Mouse (Mus musculus): ENCODE results near the gene Mpped2. TPM values are rescaled to one million over a fixed set of nuclear protein-coding genes. Genes with fewer than 3 reads are reported as not detected.

Gene Mpped2
- polyA plus RNA-seq, 1 experiment from 2014 or later, result 33.9 TPM

DNA sequence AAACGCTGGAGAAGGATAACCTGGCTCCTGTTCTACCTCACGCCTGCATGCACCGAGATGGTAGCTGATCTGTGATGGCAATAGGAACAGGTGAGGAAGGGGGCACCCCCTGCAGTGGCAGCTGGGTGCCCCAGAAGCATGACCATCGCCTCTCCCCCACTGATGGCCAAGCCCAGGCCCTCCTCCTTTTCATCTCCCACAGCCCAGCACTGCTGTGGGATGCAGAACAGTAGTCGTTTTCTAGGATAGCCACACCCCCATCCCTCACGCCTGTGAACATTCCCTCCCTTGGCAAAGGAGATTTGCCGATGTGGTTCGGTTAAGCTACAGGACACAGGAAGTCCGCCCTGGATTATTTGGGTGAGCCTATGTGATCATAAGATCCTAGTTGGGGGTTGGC lies 151.1 kb downstream of the Mpped2 start:
- H3K27ac ChIP-seq (ENCODE audit: low read length), result 0 out of 2 replicates have a peak overlapping the region, but pooled peaks have one; percentile 19

DNA sequence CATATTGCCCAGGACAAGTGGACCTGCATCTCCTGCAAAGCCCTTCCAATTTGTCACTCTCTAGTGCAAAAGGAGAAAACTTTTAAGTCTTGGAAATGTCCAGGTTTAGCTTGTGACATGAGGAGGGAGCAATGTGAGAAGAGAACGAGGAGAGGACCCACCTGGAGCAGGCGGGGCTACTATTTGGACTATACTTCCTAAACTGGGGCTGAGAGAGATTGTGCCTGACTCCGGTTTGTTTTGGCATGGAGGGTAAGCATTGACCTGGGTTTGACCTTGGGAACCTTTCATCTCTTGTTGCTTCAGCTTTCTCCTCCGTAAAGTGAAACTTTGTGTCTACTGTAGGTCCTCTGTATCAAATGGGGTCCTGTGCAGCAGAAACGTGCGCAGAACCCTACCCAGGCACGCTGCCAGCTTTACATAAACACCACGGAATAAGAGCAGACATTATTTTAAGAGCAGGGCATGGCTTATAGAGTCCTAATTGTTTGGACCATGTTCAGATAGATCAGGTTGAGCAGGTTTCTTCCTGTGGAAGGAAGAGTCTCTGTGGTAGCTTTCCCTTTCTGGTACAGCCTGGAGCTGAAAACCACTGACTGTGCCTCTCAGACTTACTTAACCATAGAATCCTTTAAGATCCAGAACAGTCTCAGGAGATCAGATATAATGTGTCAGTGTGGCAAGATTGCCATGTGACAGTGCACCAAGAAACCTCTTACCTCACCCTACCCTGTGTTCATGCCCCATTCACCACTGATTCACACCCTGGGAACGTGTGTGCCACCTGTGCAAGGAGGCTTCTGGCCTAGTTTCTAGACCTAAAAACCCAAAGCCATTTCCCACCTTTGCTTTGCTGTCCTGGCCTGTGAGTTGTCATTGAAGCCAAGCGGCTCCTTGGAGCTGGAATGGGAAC lies 152.0 kb downstream of the Mpped2 start:
- no peak overlapping the region for H3K4me3 ChIP-seq (ENCODE audit: low read length)
- H3K4me1 ChIP-seq (ENCODE audit: control insufficient read depth, insufficient read depth, low read length), result peaks cover 18% of the 10 kb centered on the region
- H3K27ac ChIP-seq (ENCODE audit: low read length), result peak overlapping the region; percentile 19
- H3K9ac ChIP-seq (ENCODE audit: low read length), result peak overlapping the region; percentile 7; the same call in 1 of the 2 replicates
- H3K4me2 ChIP-seq (ENCODE audit: low read depth, low read length), result peak overlapping the region; percentile 47
- no peaks in the 10 kb centered on the region for H3K36me3 ChIP-seq (ENCODE audit: control insufficient read depth, insufficient read depth)
- no peaks in the 10 kb centered on the region for H3K9me3 ChIP-seq (replicated peaks; ENCODE audit: control insufficient read depth, low read length)
- WGBS, result 37% methylated on average over 10 of the region's 10 CpGs
- no peaks in the 10 kb centered on the region for H3K27me3 ChIP-seq (ENCODE audit: control insufficient read depth, insufficient read depth, low read length)
- ATAC-seq (replicated peaks; ENCODE audit: extremely low read depth, insufficient read depth, low FRiP score), result 0 out of 2 replicates have a peak, but pooled peaks have one; percentile 19

More for the DNA sequence above, 151.1 kb downstream of the Mpped2 start:
- 0 out of 2 replicates have a peak, but pooled peaks have one; percentile 11 for ATAC-seq (replicated peaks; ENCODE audit: extremely low read depth, insufficient read depth, low FRiP score)
- Histone ChIP-seq H3K4me2 (ENCODE audit: low read depth, low read length) (no peak overlapping the region), H3K27me3 (ENCODE audit: control insufficient read depth, insufficient read depth, low read length) (no peaks in the 10 kb centered on the region), H3K36me3 (ENCODE audit: control insufficient read depth, insufficient read depth) (no peaks in the 10 kb centered on the region), H3K9me3 (replicated peaks; ENCODE audit: control insufficient read depth, low read length) (no peaks in the 10 kb centered on the region), H3K4me3 (ENCODE audit: low read length) (no peak overlapping the region), H3K4me1 (ENCODE audit: control insufficient read depth, insufficient read depth, low read length) (peaks cover 18% of the 10 kb centered on the region), H3K9ac (ENCODE audit: low read length) (no peak overlapping the region)
- 55% methylated on average over 9 of the region's 9 CpGs for WGBS

DNA sequence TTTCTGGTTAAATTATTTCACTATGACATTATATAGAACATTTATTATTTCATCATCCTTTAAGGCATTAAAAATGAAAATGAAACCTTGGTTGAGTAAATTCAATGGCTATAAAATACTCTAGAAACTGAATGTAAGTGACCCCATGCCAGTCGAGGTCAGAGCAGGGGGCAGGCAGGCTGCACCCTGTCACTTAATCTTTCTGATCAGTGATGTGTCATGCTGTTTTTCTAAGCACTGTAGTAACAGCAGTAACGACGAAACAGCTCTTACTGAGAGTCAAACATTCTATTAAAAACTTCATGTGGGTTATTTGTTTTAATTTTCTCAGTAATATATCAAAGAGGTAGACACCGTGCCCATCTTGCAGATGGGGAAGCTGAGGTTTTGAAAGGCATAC lies 153.4 kb downstream of the Mpped2 start:
- Histone ChIP-seq H3K4me1 (ENCODE audit: control insufficient read depth, insufficient read depth, low read length) (peaks cover 18% of the 10 kb centered on the region), H3K27ac (ENCODE audit: low read length) (no peak overlapping the region)

DNA sequence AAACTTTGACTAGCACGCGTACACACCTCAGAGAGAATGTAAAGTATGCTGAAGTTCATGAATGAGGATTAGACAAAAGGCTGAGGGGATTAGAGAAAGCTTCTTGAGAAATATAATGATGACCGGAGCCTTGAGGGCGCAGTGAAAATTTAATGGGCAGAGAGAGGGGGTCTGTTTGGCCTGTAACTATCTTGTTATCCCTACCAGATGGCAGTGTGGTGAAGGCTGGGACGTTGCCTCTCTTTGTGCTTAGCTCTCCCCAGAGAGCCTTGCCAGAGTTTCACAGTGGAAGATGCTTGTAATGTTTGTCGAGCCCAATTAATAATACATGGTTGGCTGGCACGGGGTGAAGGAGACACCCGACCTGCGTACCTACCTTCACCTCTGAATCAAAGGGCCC lies 156.3 kb downstream of the Mpped2 start:
- Histone ChIP-seq H3K4me3 (ENCODE audit: low read length) (no peak overlapping the region), H3K9ac (ENCODE audit: low read length) (no peak overlapping the region), H3K27me3 (ENCODE audit: control insufficient read depth, insufficient read depth, low read length) (no peaks in the 10 kb centered on the region), H3K9me3 (replicated peaks; ENCODE audit: control insufficient read depth, low read length) (no peaks in the 10 kb centered on the region), H3K4me2 (ENCODE audit: low read depth, low read length) (no peak overlapping the region), H3K4me1 (ENCODE audit: control insufficient read depth, insufficient read depth, low read length) (peaks cover 20% of the 10 kb centered on the region), H3K27ac (ENCODE audit: low read length) (no peak overlapping the region), H3K36me3 (ENCODE audit: control insufficient read depth, insufficient read depth) (no peaks in the 10 kb centered on the region)
- 88% methylated on average over 9 of the region's 9 CpGs for WGBS
- ATAC-seq (replicated peaks; ENCODE audit: extremely low read depth, insufficient read depth, low FRiP score), result no peak

More for the DNA sequence above, 153.4 kb downstream of the Mpped2 start:
- Histone ChIP-seq H3K4me3 (ENCODE audit: low read length) (no peak overlapping the region), H3K27me3 (ENCODE audit: control insufficient read depth, insufficient read depth, low read length) (no peaks in the 10 kb centered on the region), H3K36me3 (ENCODE audit: control insufficient read depth, insufficient read depth) (no peaks in the 10 kb centered on the region), H3K9me3 (replicated peaks; ENCODE audit: control insufficient read depth, low read length) (no peaks in the 10 kb centered on the region), H3K9ac (ENCODE audit: low read length) (no peak overlapping the region), H3K4me2 (ENCODE audit: low read depth, low read length) (no peak overlapping the region)
- WGBS, result 48% methylated on average over 4 of the region's 4 CpGs
- ATAC-seq (replicated peaks; ENCODE audit: extremely low read depth, insufficient read depth, low FRiP score), result no peak

DNA sequence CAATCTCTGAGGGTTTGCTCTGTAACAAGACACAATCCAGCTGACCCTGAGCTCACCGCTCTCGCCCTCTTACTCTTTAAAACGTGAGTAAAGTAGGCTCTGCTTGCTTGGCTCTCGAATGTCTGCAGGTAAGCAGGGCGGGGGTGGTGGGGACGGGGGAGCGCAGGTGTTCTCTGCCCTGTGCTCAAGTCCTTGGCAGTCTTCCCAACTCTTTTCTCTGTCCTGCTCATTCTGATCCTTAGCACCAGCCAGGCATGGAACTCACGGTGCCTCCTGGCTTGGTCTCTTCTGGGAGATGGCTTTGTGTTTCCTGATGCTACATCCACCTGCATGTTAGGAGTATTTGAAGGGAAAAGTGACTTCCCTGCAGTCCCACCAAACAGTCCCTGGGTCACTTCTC lies 158.4 kb downstream of the Mpped2 start:
- ATAC-seq (replicated peaks; ENCODE audit: extremely low read depth, insufficient read depth, low FRiP score), result no peak
- WGBS, result 69% methylated on average over 8 of the region's 8 CpGs
- Histone ChIP-seq H3K9ac (ENCODE audit: low read length) (no peak overlapping the region), H3K9me3 (replicated peaks; ENCODE audit: control insufficient read depth, low read length) (no peaks in the 10 kb centered on the region), H3K27ac (ENCODE audit: low read length) (no peak overlapping the region), H3K4me3 (ENCODE audit: low read length) (no peak overlapping the region), H3K4me2 (ENCODE audit: low read depth, low read length) (no peak overlapping the region), H3K4me1 (ENCODE audit: control insufficient read depth, insufficient read depth, low read length) (peaks cover 29% of the 10 kb centered on the region), H3K36me3 (ENCODE audit: control insufficient read depth, insufficient read depth) (no peaks in the 10 kb centered on the region), H3K27me3 (ENCODE audit: control insufficient read depth, insufficient read depth, low read length) (no peaks in the 10 kb centered on the region)

DNA sequence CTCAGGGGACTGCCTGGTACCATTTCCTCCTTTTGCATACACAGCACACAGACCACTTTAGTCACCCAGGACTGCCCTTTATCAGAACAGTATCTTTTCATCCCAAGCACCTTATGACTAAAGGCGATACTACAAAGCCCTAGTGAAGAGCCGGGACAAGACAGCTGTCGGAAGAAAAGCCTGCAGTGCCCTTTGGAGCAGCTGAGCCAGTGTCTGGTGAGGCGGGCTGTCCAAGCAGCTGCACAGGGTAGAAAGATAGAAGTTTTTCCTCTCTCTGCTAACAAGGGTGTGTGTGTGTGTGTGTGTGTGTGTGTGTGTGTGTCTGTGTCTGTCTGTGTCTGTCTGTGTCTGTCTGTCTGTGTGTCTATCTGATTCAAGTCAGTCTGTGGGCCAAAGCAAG lies 161.1 kb downstream of the Mpped2 start:
- 48% methylated on average over 4 of the region's 4 CpGs for WGBS
- H3K36me3 ChIP-seq (ENCODE audit: control insufficient read depth, insufficient read depth), result no peaks in the 10 kb centered on the region
- H3K9me3 ChIP-seq (replicated peaks; ENCODE audit: control insufficient read depth, low read length), result no peaks in the 10 kb centered on the region
- ATAC-seq (replicated peaks; ENCODE audit: extremely low read depth, insufficient read depth, low FRiP score), result no peak
- peaks cover 37% of the 10 kb centered on the region for H3K4me1 ChIP-seq (ENCODE audit: control insufficient read depth, insufficient read depth, low read length)
- H3K9ac ChIP-seq (ENCODE audit: low read length), result no peak overlapping the region
- H3K27me3 ChIP-seq (ENCODE audit: control insufficient read depth, insufficient read depth, low read length), result no peaks in the 10 kb centered on the region
- no peak overlapping the region for H3K4me2 ChIP-seq (ENCODE audit: low read depth, low read length)
- H3K27ac ChIP-seq (ENCODE audit: low read length), result 0 out of 2 replicates have a peak overlapping the region, but pooled peaks have one; percentile 48
- no peak overlapping the region for H3K4me3 ChIP-seq (ENCODE audit: low read length)

DNA sequence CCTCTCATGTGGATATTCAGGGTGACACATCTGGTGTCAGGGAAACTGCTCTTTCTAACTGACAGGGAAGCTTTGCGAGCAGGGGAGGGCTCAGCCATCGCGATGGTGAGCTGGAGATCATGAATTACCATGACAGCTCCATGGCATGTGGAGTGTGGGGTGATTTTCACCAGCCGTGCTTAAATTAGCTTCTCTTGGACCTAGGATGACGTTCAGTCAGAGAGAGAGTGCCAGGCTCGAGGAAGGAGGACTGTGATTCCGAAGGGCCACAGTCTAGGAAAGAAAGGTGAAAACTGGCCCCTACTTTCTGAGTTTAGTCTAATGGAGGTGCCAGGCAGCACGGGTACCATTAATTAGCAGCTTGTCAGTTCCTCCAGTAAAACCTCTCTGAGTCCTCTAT lies 161.7 kb downstream of the Mpped2 start:
- 34% methylated on average over 8 of the region's 8 CpGs for WGBS
- Histone ChIP-seq H3K9ac (ENCODE audit: low read length) (no peak overlapping the region; the same call in 1 of the 2 replicates), H3K27me3 (ENCODE audit: control insufficient read depth, insufficient read depth, low read length) (no peaks in the 10 kb centered on the region), H3K4me2 (ENCODE audit: low read depth, low read length) (peak overlapping the region; percentile 30), H3K4me1 (ENCODE audit: control insufficient read depth, insufficient read depth, low read length) (peaks cover 37% of the 10 kb centered on the region), H3K27ac (ENCODE audit: low read length) (peak overlapping the region; percentile 48; the same call in 1 of the 2 replicates), H3K4me3 (ENCODE audit: low read length) (no peak overlapping the region), H3K36me3 (ENCODE audit: control insufficient read depth, insufficient read depth) (no peaks in the 10 kb centered on the region), H3K9me3 (replicated peaks; ENCODE audit: control insufficient read depth, low read length) (no peaks in the 10 kb centered on the region)
- ATAC-seq (replicated peaks; ENCODE audit: extremely low read depth, insufficient read depth, low FRiP score), result peak; percentile 53; the same call in 1 of the 2 replicates

DNA sequence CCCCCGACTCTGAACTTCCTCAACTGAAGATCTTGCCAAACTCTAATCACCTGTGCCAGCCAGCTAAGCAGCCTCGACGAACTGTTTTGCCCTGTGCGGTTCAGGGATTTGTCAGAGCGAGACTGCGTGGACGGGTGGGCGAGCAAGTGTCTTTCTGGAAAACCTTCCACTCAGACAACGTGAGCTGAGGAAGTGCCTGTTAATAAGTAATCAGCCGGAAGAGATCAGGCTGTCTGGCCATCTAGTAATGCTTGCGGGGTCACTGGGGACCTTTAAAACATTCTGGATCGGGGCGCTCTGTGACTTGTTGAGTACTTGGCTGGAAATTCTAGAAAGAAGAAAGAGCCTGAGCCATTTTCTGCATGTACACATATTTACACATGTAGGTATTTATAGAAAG lies 162.1 kb downstream of the Mpped2 start:
- H3K4me2 ChIP-seq (ENCODE audit: low read depth, low read length), result no peak overlapping the region
- no peak for ATAC-seq (replicated peaks; ENCODE audit: extremely low read depth, insufficient read depth, low FRiP score)
- 0 out of 2 replicates have a peak overlapping the region, but pooled peaks have one; percentile 48 for H3K27ac ChIP-seq (ENCODE audit: low read length)
- H3K36me3 ChIP-seq (ENCODE audit: control insufficient read depth, insufficient read depth), result no peaks in the 10 kb centered on the region
- H3K9ac ChIP-seq (ENCODE audit: low read length), result no peak overlapping the region; the same call in 1 of the 2 replicates
- WGBS, result 51% methylated on average over 13 of the region's 13 CpGs
- no peaks in the 10 kb centered on the region for H3K27me3 ChIP-seq (ENCODE audit: control insufficient read depth, insufficient read depth, low read length)
- peaks cover 37% of the 10 kb centered on the region for H3K4me1 ChIP-seq (ENCODE audit: control insufficient read depth, insufficient read depth, low read length)
- no peaks in the 10 kb centered on the region for H3K9me3 ChIP-seq (replicated peaks; ENCODE audit: control insufficient read depth, low read length)
- H3K4me3 ChIP-seq (ENCODE audit: low read length), result no peak overlapping the region
